Mouse (Mus musculus) cerebellum, adult 2 months (tissue): ENCODE measurements at regions not wholly inside any gene's neighbourhood (a gene's known extent, or its start where the extent isn't known, plus 50 kb on each side); places are given as distances from the start of the nearest gene placed in this dataset.

Experiments used
- DNase-seq, 2 experiments: peaks; one replicate each; pipeline ENCODE4 v3.0.0; 2021
- H3K27ac ChIP-seq: fragments of 200-500 bp; 2 replicates; pipeline ENCODE4 v1.5.1; 2012; ENCODE audit warnings: low read length, control low read depth, inconsistent platforms; ENCODE audit not compliant: insufficient read depth
- H3K27me3 ChIP-seq: fragments of 200-500 bp; 2 replicates; pipeline ENCODE4 v1.6.1; 2012; ENCODE audit warnings: inconsistent platforms, mild to moderate bottlenecking, low read length, moderate library complexity; ENCODE audit not compliant: control insufficient read depth, insufficient read depth
- H3K4me1 ChIP-seq: fragments of 200-500 bp; 2 replicates; pipeline ENCODE4 v1.6.1; 2011; ENCODE audit warnings: low read length; ENCODE audit not compliant: control insufficient read depth, insufficient read depth
- H3K4me3 ChIP-seq: fragments of 200-500 bp; replicated peaks from 2 replicates; pipeline ENCODE3; 2011; ENCODE audit warnings: mild to moderate bottlenecking, low read depth, low read length, control low read depth; ENCODE audit not compliant: insufficient read depth
- CTCF ChIP-seq: fragments of 200-500 bp; IDR thresholded peaks from 2 replicates; pipeline ENCODE4 v1.5.1; 2011; ENCODE audit warnings: low read depth, mild to moderate bottlenecking, control low read depth, low read length, moderate library complexity, borderline replicate concordance; ENCODE audit not compliant: insufficient read depth
- POLR2A ChIP-seq: fragments of 200-500 bp; IDR thresholded peaks from 2 replicates; pipeline ENCODE4 v1.6.1; 2011; ENCODE audit warnings: low read length, control low read depth, borderline replicate concordance; ENCODE audit not compliant: insufficient read depth
- WGBS: fragments of 180-500 bp; shearing (Covaris S2); methylation state at CpG from one replicate; pipeline ENCODE4 v1.1.7; 2018; 5-methylcytosine and 5-hydroxymethylcytosine counted together

GRCm38 (mm10) chr1:21132340-21132739, 53.3 kb upstream of the Tram2 start:
- Histone ChIP-seq H3K4me1 (no peaks in the 10 kb centered on the region), H3K4me3 (no peak overlapping the region), H3K27ac (no peak overlapping the region), H3K27me3 (no peaks in the 10 kb centered on the region)
- WGBS: 88% methylated on average over 2 of the region's 2 CpGs
- no peak for DNase-seq
- TF ChIP-seq CTCF (no peak), POLR2A (no peak)

- 47% methylated on average over 4 of the region's 4 CpGs for WGBS
- DNase-seq: no peak
- Histone ChIP-seq H3K27ac (no peak overlapping the region), H3K4me3 (no peak overlapping the region), H3K4me1 (no peaks in the 10 kb centered on the region), H3K27me3 (no peaks in the 10 kb centered on the region)
- TF ChIP-seq CTCF: no peak
- TF ChIP-seq POLR2A: no peak
Measured at GRCm38 (mm10) chr1:21146961-21147360, 67.9 kb upstream of the Tram2 start.

- WGBS: 15% methylated on average over 5 of the region's 5 CpGs
- no peaks in the 10 kb centered on the region for H3K4me1 ChIP-seq
- TF ChIP-seq POLR2A (no peak), CTCF (peak; percentile 78)
- H3K27me3 ChIP-seq: no peaks in the 10 kb centered on the region
- no peak overlapping the region for H3K4me3 ChIP-seq
- H3K27ac ChIP-seq: no peak overlapping the region
- DNase-seq: peak; percentile 59 to 67
Measured at GRCm38 (mm10) chr1:21161742-21162141, 56.6 kb upstream of the Tmem14a start.

- Histone ChIP-seq H3K4me3 (peak overlapping the region; percentile 41), H3K4me1 (no peaks in the 10 kb centered on the region), H3K27ac (no peak overlapping the region), H3K27me3 (no peaks in the 10 kb centered on the region)
- WGBS: under 1% methylated on average over 15 of the region's 15 CpGs
- no peak for TF ChIP-seq POLR2A
- TF ChIP-seq CTCF: peak; percentile 70
- DNase-seq: peak; percentile 74 to 78
Measured at GRCm38 (mm10) chr1:21166287-21166733, 52.1 kb upstream of the Tmem14a start.

GRCm38 (mm10) chr1:21166762-21167161, 51.6 kb upstream of the Tmem14a start:
- Histone ChIP-seq H3K27me3 (no peaks in the 10 kb centered on the region), H3K4me3 (no peak overlapping the region), H3K4me1 (no peaks in the 10 kb centered on the region), H3K27ac (no peak overlapping the region)
- TF ChIP-seq CTCF: no peak
- TF ChIP-seq POLR2A: no peak
- WGBS: 79% methylated on average over 4 of the region's 4 CpGs
- no peak for DNase-seq
